Mouse (Mus musculus) lung, postnatal 4 days (tissue): ENCODE results near the gene Rhox2e.
"Not testable (repeated sequence)": the region's sequence is repeated elsewhere in the genome, so short reads cannot be mapped to it uniquely, and the experiment has no call there.

Experiments
- DNase-seq, 2 experiments: peaks; one replicate each; pipeline ENCODE4 v3.0.0; 2021

Rhox2e gene

GRCm38 (mm10) chrX:37530152-37530551 lies at the start of gene Rhox2e:
TSS of gene Rhox2e (plus strand) at chrX:37530452.
- DNase-seq, result not testable (repeated sequence)

GRCm38 (mm10) chrX:37514059-37514458 lies 16.2 kb upstream of the Rhox2e start, which contains the start of gene Rhox4d:
TSS of gene Rhox4d (plus strand) at chrX:37514359.
- DNase-seq, result not testable (repeated sequence)

- DNase-seq, result not testable (repeated sequence)
These were observed 11.5 kb downstream of the Rhox2e start, which contains the start of gene Rhox3e for GRCm38 (mm10) chrX:37541719-37542118. TSS of gene Rhox3e (plus strand) at chrX:37542019.

- not testable (repeated sequence) for DNase-seq
These were observed 26.9 kb downstream of the Rhox2e start, which contains the start of gene Rhox4e for GRCm38 (mm10) chrX:37557112-37557511. TSS of gene Rhox4e (plus strand) at chrX:37557412.

GRCm38 (mm10) chrX:37571105-37571504 lies 40.9 kb downstream of the Rhox2e start, which contains the start of gene Rhox2f:
TSS of gene Rhox2f (plus strand) at chrX:37571405.
- DNase-seq, result not testable (repeated sequence)

- not testable (repeated sequence) for DNase-seq
These were observed 42.4 kb downstream of the Rhox2e start for GRCm38 (mm10) chrX:37572638-37573037.

GRCm38 (mm10) chrX:37580692-37581091 lies 50.4 kb downstream of the Rhox2e start, which contains the start of gene Rhox3f:
TSS of gene Rhox3f (plus strand) at chrX:37580992.
- not testable (repeated sequence) for DNase-seq
